Mouse (Mus musculus) small intestine, adult 2 months (tissue): ENCODE measurements around the gene Guf1.
A peak's percentile ranks its signal among the peaks of the same experiment; 100 is the strongest.

ENCODE experiments used
- CTCF ChIP-seq: fragments of 200-500 bp; IDR thresholded peaks from 2 replicates; pipeline ENCODE4 v1.5.1; 2012; ENCODE audit warnings: low read depth, mild to moderate bottlenecking, control low read depth, inconsistent platforms, low read length, moderate library complexity, mixed read lengths; ENCODE audit not compliant: insufficient replicate concordance, insufficient read length; ENCODE audit errors: extremely low read depth
- POLR2A ChIP-seq: fragments of 200-500 bp; IDR thresholded peaks from 2 replicates; pipeline ENCODE4 v1.6.1; 2012; ENCODE audit warnings: low read depth, mild to moderate bottlenecking, control low read depth, inconsistent platforms, low read length, moderate library complexity

GRCm38 (mm10) chr5:69591640-69592461 lies 35.1 kb downstream of the Guf1 start, which contains the start of gene Gnpda2:
- TF ChIP-seq POLR2A (peak; percentile 63; the same call in 1 of the 2 replicates), CTCF (no peak)
